In genomic region chr13:23576351-23576881, GRCm38 (mm10) we compare ENCODE assay signal across 8 mouse cellular contexts. TPM values are rescaled to one million over a fixed set of nuclear protein-coding genes. Genes with fewer than 3 reads are reported as not detected.
A peak's percentile ranks its signal among the peaks of the same experiment; 100 is the strongest.
DNase-seq lines count a peak whose midpoint lies in the region; ATAC-seq and TF ChIP-seq lines count a peak whose summit lies in the region.

No protein-coding gene starts in this region.

- H3K9ac ChIP-seq in hindbrain, embryonic 11.5 days (ENCODE audit: low read depth, low read length): peak overlapping the region; percentile 65
- H3K9ac ChIP-seq in midbrain, embryonic 13.5 days (replicated peaks): peak overlapping the region; percentile 74

- no peak for TF ChIP-seq CTCF in brain, embryonic 14.5 days (IDR thresholded peaks at IDR 0.05; ENCODE audit: borderline replicate concordance, extremely low read depth, insufficient read depth, insufficient read length)

- H3K4me1 ChIP-seq in hindbrain, embryonic 11.5 days (replicated peaks; ENCODE audit: control insufficient read depth, insufficient read depth, low read length): peaks cover 2% of the 10 kb centered on the region; the same call in 1 of the 2 replicates
- peaks cover 41% of the 10 kb centered on the region for H3K4me1 ChIP-seq in midbrain, embryonic 13.5 days (replicated peaks)

- no peaks in the 10 kb centered on the region for H3K9me3 ChIP-seq in hindbrain, embryonic 11.5 days (ENCODE audit: control insufficient read depth, low read length)
- no peaks in the 10 kb centered on the region for H3K9me3 ChIP-seq in midbrain, embryonic 13.5 days

- peak; percentile 60 for DNase-seq in heart, adult 11 months
- DNase-seq in heart, adult 18-20 months: no peak
- DNase-seq in brain, embryonic 14.5 days (ENCODE audit: low read depth): peak; percentile 39
- peak; percentile 56 for DNase-seq in hindbrain, embryonic 11.5 days (ENCODE audit: low spot score)
- no peak for DNase-seq in urinary bladder, adult 18-20 months (ENCODE audit: low spot score in 2 of 2)
- no peak for DNase-seq in Muller cell, postnatal 12 days (ENCODE audit: inconsistent ontology term)
- DNase-seq in lung, postnatal 14 days: no peak

- peak overlapping the region; percentile 77 for H3K27ac ChIP-seq in hindbrain, embryonic 11.5 days (ENCODE audit: low read depth, low read length)
- H3K27ac ChIP-seq in midbrain, embryonic 13.5 days: peak overlapping the region; percentile 80

- H3K27me3 ChIP-seq in hindbrain, embryonic 11.5 days (ENCODE audit: control insufficient read depth, insufficient read depth, low read length): no peaks in the 10 kb centered on the region
- H3K27me3 ChIP-seq in midbrain, embryonic 13.5 days: no peaks in the 10 kb centered on the region

- TF ChIP-seq POLR2A in brain, embryonic 14.5 days (IDR thresholded peaks at IDR 0.05; ENCODE audit: borderline replicate concordance, extremely low read depth, insufficient read depth, insufficient read length, poor library complexity, severe bottlenecking): no peak

- peak overlapping the region; percentile 41 for H3K4me3 ChIP-seq in hindbrain, embryonic 11.5 days (ENCODE audit: low read depth, low read length)
- H3K4me3 ChIP-seq in midbrain, embryonic 13.5 days (replicated peaks): peak overlapping the region; percentile 46

- peak overlapping the region; percentile 66 for H3K4me2 ChIP-seq in hindbrain, embryonic 11.5 days (replicated peaks; ENCODE audit: low read depth, low read length)
- peak overlapping the region; percentile 75 for H3K4me2 ChIP-seq in midbrain, embryonic 13.5 days (replicated peaks)

- 2% methylated on average over 7 of the region's 7 CpGs for WGBS in hindbrain, embryonic 11.5 days
- WGBS in midbrain, embryonic 13.5 days: 3% methylated on average over 7 of the region's 7 CpGs

- H3K36me3 ChIP-seq in hindbrain, embryonic 11.5 days (ENCODE audit: control insufficient read depth, insufficient read depth, low read length): no peaks in the 10 kb centered on the region
- no peaks in the 10 kb centered on the region for H3K36me3 ChIP-seq in midbrain, embryonic 13.5 days

- no peak for ATAC-seq in hindbrain, embryonic 11.5 days (ENCODE audit: low FRiP score)
- no peak for ATAC-seq in midbrain, embryonic 13.5 days

RNA-seq across cellular contexts. Expression of gene Hist1h3d, which starts 0.9 kb away (rescaled TPM):
- 1 to 10 TPM; 2.4 to 2.5 TPM for total RNA-seq in heart, adult 18-20 months (2021)
- polyA plus RNA-seq in brain, embryonic 14.5 days (2012; rRNA removed): 21.8 and 24.7 TPM in 2 replicates
- 7.2 and 8.3 TPM in 2 replicates for polyA plus RNA-seq in hindbrain, embryonic 11.5 days (2014; fragmentation: Nextera tagmentation; extraction: Ambion mirVana)
- polyA plus RNA-seq in midbrain, embryonic 13.5 days (2015; fragmentation: Nextera tagmentation; extraction: Ambion mirVana): 2.1 and 3.1 TPM in 2 replicates

RNA-seq across cellular contexts. Expression of gene Hist1h2ad, which starts 2.2 kb away (rescaled TPM):
- 1 to 10 TPM; 2.0 to 4.1 TPM for total RNA-seq in heart, adult 18-20 months (2021)
- 7.2 and 13.6 TPM in 2 replicates for polyA plus RNA-seq in brain, embryonic 14.5 days (2012; rRNA removed)
- 1.0 and 2.9 TPM in 2 replicates for polyA plus RNA-seq in hindbrain, embryonic 11.5 days (2014; fragmentation: Nextera tagmentation; extraction: Ambion mirVana)
- 0.93 and 1.7 TPM in 2 replicates for polyA plus RNA-seq in midbrain, embryonic 13.5 days (2015; fragmentation: Nextera tagmentation; extraction: Ambion mirVana)

RNA-seq across cellular contexts. Expression of gene Hist1h2bf, which starts 2.4 kb away (rescaled TPM):
- 10 to 100 TPM; 10.2 to 10.9 TPM for total RNA-seq in heart, adult 18-20 months (2021)
- polyA plus RNA-seq in brain, embryonic 14.5 days (2012; rRNA removed): 15.0 and 21.6 TPM in 2 replicates
- polyA plus RNA-seq in hindbrain, embryonic 11.5 days (2014; fragmentation: Nextera tagmentation; extraction: Ambion mirVana): 1.5 and 3.7 TPM in 2 replicates
- 3.3 and 4.5 TPM in 2 replicates for polyA plus RNA-seq in midbrain, embryonic 13.5 days (2015; fragmentation: Nextera tagmentation; extraction: Ambion mirVana)

RNA-seq across cellular contexts. Expression of gene Hist1h4d, which starts 5.0 kb away (rescaled TPM):
- 10 to 100 TPM; 51.2 to 52.9 TPM for total RNA-seq in heart, adult 18-20 months (2021)
- 6.5 and 18.7 TPM in 2 replicates for polyA plus RNA-seq in brain, embryonic 14.5 days (2012; rRNA removed)
- polyA plus RNA-seq in hindbrain, embryonic 11.5 days (2014; fragmentation: Nextera tagmentation; extraction: Ambion mirVana): 95.0 and 95.9 TPM in 2 replicates
- 74.3 and 84.0 TPM in 2 replicates for polyA plus RNA-seq in midbrain, embryonic 13.5 days (2015; fragmentation: Nextera tagmentation; extraction: Ambion mirVana)

RNA-seq across cellular contexts. Expression of gene Hist1h2bg, which starts 5.2 kb away (rescaled TPM):
- total RNA-seq in heart, adult 18-20 months (2021): 10 to 100 TPM; 18.2 to 25.6 TPM
- polyA plus RNA-seq in brain, embryonic 14.5 days (2012; rRNA removed): 44.4 and 68.0 TPM in 2 replicates
- 3.2 and 4.8 TPM in 2 replicates for polyA plus RNA-seq in hindbrain, embryonic 11.5 days (2014; fragmentation: Nextera tagmentation; extraction: Ambion mirVana)
- 4.1 and 7.5 TPM in 2 replicates for polyA plus RNA-seq in midbrain, embryonic 13.5 days (2015; fragmentation: Nextera tagmentation; extraction: Ambion mirVana)

Comparison
In these comparisons a context has a peak if more than half of its experiments do, and no peak if none do; other contexts are left out.
1. DNase-seq: peak in heart, adult 11 months (single experiment), brain, embryonic 14.5 days (single experiment) and hindbrain, embryonic 11.5 days (single experiment); none in heart, adult 18-20 months (0 of 2), urinary bladder, adult 18-20 months (0 of 2), Muller cell, postnatal 12 days (single experiment) and lung, postnatal 14 days (single experiment).